Mouse (Mus musculus) ES-E14 (cell line): ENCODE results near the gene Esrrg. TPM values are rescaled to one million over a fixed set of nuclear protein-coding genes. Genes with fewer than 3 reads are reported as not detected.

ENCODE experiments used
- DNase-seq: peaks from one replicate; pipeline ENCODE4 v3.0.0-alpha.2; 2013; ENCODE audit warnings: low read depth, low spot score
- H3K27ac ChIP-seq: 2 replicates; pipeline ENCODE4 v1.5.1; 2012; ENCODE audit warnings: low read depth, mild to moderate bottlenecking, low read length, moderate library complexity, mixed read lengths; ENCODE audit not compliant: poor library complexity, insufficient read depth, severe bottlenecking
- H3K36me3 ChIP-seq: 2 replicates; pipeline ENCODE4 v1.6.1; 2012; ENCODE audit warnings: mild to moderate bottlenecking, low read length, moderate library complexity, mixed read lengths; ENCODE audit not compliant: control insufficient read depth, poor library complexity, insufficient read depth, severe bottlenecking
- H3K4me1 ChIP-seq, 2 experiments: fragments of 150-350 bp in 1 of 2; sonication (generic) in 1 of 2; 2 replicates each; pipeline ENCODE4 v1.6.1; 2012; ENCODE audit warnings: low read length in 2 of 2, mild to moderate bottlenecking in 1 of 2, mixed read lengths in 1 of 2; ENCODE audit not compliant: control insufficient read depth in 2 of 2, insufficient read depth in 2 of 2, poor library complexity in 1 of 2
- H3K4me3 ChIP-seq, 2 experiments: fragments of 150-350 bp in 1 of 2; sonication (generic) in 1 of 2; 2 replicates each; pipeline ENCODE4 v1.5.1; 2012; ENCODE audit warnings: low read length in 2 of 2, low read depth in 1 of 2, mild to moderate bottlenecking in 1 of 2, mixed read lengths in 1 of 2; ENCODE audit not compliant: insufficient read depth in 1 of 2, poor library complexity in 1 of 2, severe bottlenecking in 1 of 2
- H3K9ac ChIP-seq: 2 replicates; pipeline ENCODE4 v1.6.1; 2012; ENCODE audit warnings: low read depth, mild to moderate bottlenecking, low read length, mixed read lengths; ENCODE audit not compliant: poor library complexity, insufficient read depth, severe bottlenecking
- H3K9me3 ChIP-seq: fragments of 150-350 bp; sonication (generic); 2 replicates; pipeline ENCODE4 v1.6.1; 2012; ENCODE audit warnings: low read depth, mild to moderate bottlenecking, low read length; ENCODE audit not compliant: control insufficient read depth, insufficient read depth
- CHD2 ChIP-seq: IDR thresholded peaks from 2 replicates; pipeline ENCODE4 v1.6.1; 2014; ENCODE audit warnings: mild to moderate bottlenecking, low read depth, low read length, inconsistent platforms
- HCFC1 ChIP-seq: IDR thresholded peaks from 2 replicates; pipeline ENCODE4 v1.6.1; 2012; ENCODE audit warnings: low read length, inconsistent platforms, borderline replicate concordance; ENCODE audit not compliant: insufficient read depth
- MAFK ChIP-seq: IDR thresholded peaks from 2 replicates; pipeline ENCODE4 v1.6.1; 2014; ENCODE audit warnings: mild to moderate bottlenecking, low read depth, low read length, inconsistent platforms; ENCODE audit not compliant: insufficient read depth
- ZC3H11A ChIP-seq: IDR thresholded peaks from 2 replicates; pipeline ENCODE4 v1.6.1; 2012; ENCODE audit warnings: low read depth, mild to moderate bottlenecking, inconsistent platforms, low read length, borderline replicate concordance
- ZNF384 ChIP-seq: IDR thresholded peaks from 2 replicates; pipeline ENCODE4 v1.6.1; 2012; ENCODE audit warnings: low read depth, low read length, inconsistent platforms
- in situ Hi-C, 2 experiments: fragments of 600-800 bp; cut with MboI; formaldehyde crosslinking; loops; one replicate each; pipeline ENCODE4 v1.15.1; 2025; ENCODE audit warnings: low sequenced_read_pairs in 2 of 2, inconsistent platforms in 1 of 2; ENCODE audit not compliant: unreplicated experiment in 2 of 2
- total RNA-seq: library from RNA; depleted of rRNA; stranded (reverse); fragments of 300-350 nt; gene quantifications from 2 replicates; pipeline ENCODE4 v1.2.3, GENCODE M21; 2012

The Esrrg gene
- total RNA-seq, 1 experiment: 0.09 TPM

DNA sequence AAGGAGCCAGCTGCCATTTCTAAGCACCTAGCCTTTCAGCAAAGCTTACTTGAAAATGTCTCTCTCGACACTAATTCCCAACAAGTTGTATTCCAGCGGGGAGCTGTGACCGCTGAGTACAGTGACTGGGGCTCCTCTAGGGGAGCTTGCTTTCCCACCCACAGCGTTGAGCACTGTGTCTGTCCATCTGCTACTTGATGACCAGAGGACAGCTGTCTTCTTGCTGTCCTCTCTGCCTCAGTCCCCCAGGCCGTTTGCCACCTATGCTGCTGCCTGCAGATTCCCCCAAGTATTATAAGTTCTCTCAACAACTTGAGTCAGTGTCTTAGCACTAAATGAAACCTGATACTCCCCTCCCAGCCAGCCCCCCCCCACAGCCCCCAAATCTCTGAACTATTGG lies 195.4 kb downstream of the Esrrg start:
- DNase-seq: no peak
- H3K9ac ChIP-seq: no peak overlapping the region
- TF ChIP-seq HCFC1 (no peak), MAFK (no peak), ZC3H11A (no peak), ZNF384 (no peak), CHD2 (no peak)
- no peaks in the 10 kb centered on the region for H3K4me1 ChIP-seq
- H3K27ac ChIP-seq: no peak overlapping the region
- no peaks in the 10 kb centered on the region for H3K9me3 ChIP-seq
- no peak overlapping the region for H3K4me3 ChIP-seq
- in situ Hi-C loops: no loop called here
- no peaks in the 10 kb centered on the region for H3K36me3 ChIP-seq

DNA sequence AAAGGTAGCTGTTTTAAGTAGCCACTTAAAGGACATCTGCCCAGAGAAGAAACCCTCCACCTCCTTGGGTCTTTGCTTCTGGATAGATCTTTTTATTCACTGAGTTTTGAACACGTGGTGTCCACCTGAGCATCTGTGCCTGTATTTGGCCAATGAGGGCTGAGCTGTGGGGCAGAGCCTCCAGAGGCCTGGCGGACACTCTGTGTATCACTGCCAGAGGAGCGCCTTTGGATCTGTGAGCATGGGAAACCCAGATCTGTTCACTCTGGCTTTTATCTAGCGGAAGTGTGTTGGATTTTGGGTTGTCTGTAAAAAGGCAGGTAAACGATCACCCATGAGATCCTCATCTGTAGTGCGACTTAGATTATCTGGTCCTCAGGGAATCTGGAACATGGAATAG lies 196.4 kb downstream of the Esrrg start:
- Histone ChIP-seq H3K36me3 (no peaks in the 10 kb centered on the region), H3K9ac (no peak overlapping the region), H3K4me1 (no peaks in the 10 kb centered on the region), H3K9me3 (no peaks in the 10 kb centered on the region), H3K27ac (no peak overlapping the region), H3K4me3 (no peak overlapping the region)
- in situ Hi-C loops: no loop called here
- DNase-seq: no peak
- no peak for TF ChIP-seq HCFC1
- no peak for TF ChIP-seq MAFK
- no peak for TF ChIP-seq CHD2
- no peak for TF ChIP-seq ZC3H11A

DNA sequence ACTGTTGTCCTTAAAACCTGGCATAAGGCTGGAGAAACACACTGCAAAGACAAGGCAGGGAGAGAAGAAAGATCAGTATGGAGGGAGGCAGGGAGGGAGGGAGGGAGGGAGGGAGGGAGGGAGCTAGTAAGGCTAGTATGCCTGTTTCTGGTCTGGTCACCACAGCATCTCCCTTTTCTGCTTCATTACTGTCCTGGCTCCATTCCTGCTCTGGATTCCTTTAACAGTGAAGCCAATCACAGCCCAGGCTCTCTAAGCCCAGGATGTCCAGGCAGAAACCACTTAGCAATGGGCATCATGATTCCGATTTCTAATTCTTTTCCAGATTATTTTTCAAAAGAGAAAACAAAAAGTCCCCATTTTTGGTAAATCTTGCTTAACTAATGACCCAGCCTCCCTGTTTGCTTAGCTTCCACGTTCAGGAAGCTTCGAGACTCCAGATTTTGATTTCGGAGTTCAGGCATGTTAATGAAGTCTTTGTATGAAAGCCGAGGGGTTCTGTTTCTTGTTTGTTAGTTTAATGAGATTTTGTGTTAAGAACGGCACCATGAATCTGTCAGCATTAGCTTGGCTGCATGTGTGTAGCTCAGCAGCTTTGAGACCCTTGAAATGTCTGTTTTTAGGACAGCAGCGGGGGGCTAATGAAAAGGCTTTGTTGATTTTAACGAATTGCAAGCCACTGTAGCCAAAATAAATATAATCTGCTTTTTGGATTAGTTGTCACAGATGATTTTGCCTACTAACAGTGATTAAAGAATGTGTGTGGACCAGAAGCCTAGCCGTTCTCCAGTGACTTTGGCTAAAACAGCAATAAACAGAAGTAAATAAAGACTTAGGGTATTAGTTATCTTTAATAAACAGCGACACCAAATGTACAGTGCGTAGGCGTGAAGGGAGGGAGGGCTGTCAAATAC lies 199.1 kb downstream of the Esrrg start:
- in situ Hi-C loops: no loop called here
- no peak for DNase-seq

DNA sequence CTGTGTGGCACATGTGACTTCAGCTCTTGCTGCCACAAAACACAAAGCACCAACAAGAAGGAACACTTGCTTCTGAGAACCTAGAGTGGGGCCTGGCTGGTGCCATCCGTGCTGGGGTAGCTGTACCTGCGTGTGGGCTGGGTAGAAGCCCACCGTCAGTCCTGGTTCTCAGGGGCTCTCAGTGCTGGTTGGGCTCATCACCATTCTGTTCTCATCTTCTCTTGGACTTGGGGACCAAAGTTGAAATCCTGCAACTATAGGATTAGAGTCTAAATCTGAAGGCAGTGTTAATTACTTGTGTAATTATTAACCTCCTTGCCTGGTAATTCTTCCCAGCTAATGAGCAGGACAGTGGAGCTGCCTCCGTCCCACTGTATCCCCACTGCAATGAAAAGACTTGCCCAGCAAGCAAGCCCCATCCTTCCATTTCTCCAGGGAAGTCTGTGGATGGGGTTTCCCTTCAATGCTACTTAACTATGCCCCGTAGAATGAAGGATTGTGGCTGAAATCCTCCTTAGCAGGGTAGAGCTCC lies 199.9 kb downstream of the Esrrg start:
- Histone ChIP-seq H3K9me3 (no peaks in the 10 kb centered on the region), H3K9ac (no peak overlapping the region), H3K4me3 (no peak overlapping the region), H3K4me1 (no peaks in the 10 kb centered on the region), H3K27ac (no peak overlapping the region), H3K36me3 (no peaks in the 10 kb centered on the region)
- DNase-seq: no peak
- TF ChIP-seq ZNF384 (no peak), ZC3H11A (no peak), CHD2 (no peak), MAFK (no peak), HCFC1 (no peak)
- in situ Hi-C loops: no loop called here

More for the DNA sequence above, 199.1 kb downstream of the Esrrg start:
- H3K4me1 ChIP-seq: no peaks in the 10 kb centered on the region
- no peaks in the 10 kb centered on the region for H3K36me3 ChIP-seq
- H3K27ac ChIP-seq: no peak overlapping the region
- no peak overlapping the region for H3K9ac ChIP-seq
- no peak for TF ChIP-seq ZNF384
- no peak for TF ChIP-seq CHD2
- no peak for TF ChIP-seq HCFC1
- TF ChIP-seq ZC3H11A: no peak
- TF ChIP-seq MAFK: no peak
- no peaks in the 10 kb centered on the region for H3K9me3 ChIP-seq
- H3K4me3 ChIP-seq: no peak overlapping the region
